In genomic region chr10:80165392-80166128, GRCm38 (mm10) we compare ENCODE assay signal across 8 mouse cellular contexts. TPM values are rescaled to one million over a fixed set of nuclear protein-coding genes. Genes with fewer than 3 reads are reported as not detected.
DNase-seq lines count a peak whose midpoint lies in the region; ATAC-seq lines count a peak whose summit lies in the region.

TSS of gene Cirbp (plus strand) at chr10:80165985.

- peak within 1 kb of the TSS; percentile 66 for H3K27ac ChIP-seq in forebrain, embryonic 14.5 days (ENCODE audit: low read depth, low read length)
- peak within 1 kb of the TSS; percentile 51 for H3K27ac ChIP-seq in macrophage
- peak within 1 kb of the TSS; percentile 83 for H3K27ac ChIP-seq in stomach, embryonic 16.5 days (ENCODE audit: low read length)

- H3K9me3 ChIP-seq in erythroblast, embryonic 14.5 days (ENCODE audit: control insufficient read depth, low read length) = peaks cover 9% of the 10 kb centered on the region
- no peaks in the 10 kb centered on the region for H3K9me3 ChIP-seq in forebrain, embryonic 14.5 days (replicated peaks; ENCODE audit: control insufficient read depth, low read length)
- H3K9me3 ChIP-seq in stomach, embryonic 16.5 days (replicated peaks; ENCODE audit: control insufficient read depth, low read length) = no peaks in the 10 kb centered on the region

- peak within 1 kb of the TSS; percentile 81 for H3K4me2 ChIP-seq in forebrain, embryonic 14.5 days (ENCODE audit: low read length)
- peak within 1 kb of the TSS; percentile 86 for H3K4me2 ChIP-seq in stomach, embryonic 16.5 days (ENCODE audit: low read depth, low read length)

- peak; percentile 76 to 77 for DNase-seq in adrenal gland, postnatal 36 days
- no peak for DNase-seq in forebrain, embryonic 14.5 days (ENCODE audit: low spot score)
- peak in 1 of 2 experiments; percentile 18 for DNase-seq in heart, postnatal 36 days
- DNase-seq in layer of hippocampus, adult 8-10 months (ENCODE audit: low spot score in 2 of 2) = peak in 1 of 2 experiments; percentile 67

- no peak for ATAC-seq in erythroblast, adult 5-6 weeks (replicated peaks; ENCODE audit: low FRiP score, poor library complexity, severe bottlenecking)
- no peak for ATAC-seq in forebrain, embryonic 14.5 days
- no peak for ATAC-seq in stomach, embryonic 16.5 days (ENCODE audit: insufficient read depth, low FRiP score)

- peak within 1 kb of the TSS; percentile 66 for H3K9ac ChIP-seq in forebrain, embryonic 14.5 days (ENCODE audit: low read length)
- peak within 1 kb of the TSS; percentile 71 for H3K9ac ChIP-seq in stomach, embryonic 16.5 days (ENCODE audit: low read length)

- peak within 1 kb of the TSS; percentile 87 for H3K4me3 ChIP-seq in erythroblast, embryonic 14.5 days (replicated peaks)
- peak within 1 kb of the TSS; percentile 36 for H3K4me3 ChIP-seq in forebrain, embryonic 14.5 days (ENCODE audit: low read depth, low read length)
- H3K4me3 ChIP-seq in macrophage (ENCODE audit: inconsistent target) = peak within 1 kb of the TSS; percentile 18; the same call in 1 of the 2 replicates
- H3K4me3 ChIP-seq in stomach, embryonic 16.5 days (replicated peaks; ENCODE audit: low read length) = peak within 1 kb of the TSS; percentile 75

- H3K4me1 ChIP-seq in erythroblast, embryonic 14.5 days (ENCODE audit: control insufficient read depth) = peaks cover 87% of the 10 kb centered on the region
- H3K4me1 ChIP-seq in forebrain, embryonic 14.5 days (ENCODE audit: control insufficient read depth, insufficient read depth, low read length) = peaks cover 38% of the 10 kb centered on the region
- peaks cover 66% of the 10 kb centered on the region for H3K4me1 ChIP-seq in stomach, embryonic 16.5 days (ENCODE audit: control insufficient read depth, insufficient read depth, low read length)

- peaks cover 13% of the 10 kb centered on the region for H3K27me3 ChIP-seq in erythroblast, embryonic 14.5 days (ENCODE audit: control insufficient read depth)
- no peaks in the 10 kb centered on the region for H3K27me3 ChIP-seq in forebrain, embryonic 14.5 days (replicated peaks; ENCODE audit: control insufficient read depth, insufficient read depth, low read length)
- no peaks in the 10 kb centered on the region for H3K27me3 ChIP-seq in stomach, embryonic 16.5 days (ENCODE audit: control insufficient read depth, insufficient read depth, low read length)

- intact Hi-C loops in heart, postnatal 36 days (cut with DNase I) = loop anchor here (1.0 to 2.0 kb wide), 3 partner anchors 17 to 49 kb away; partner anchors contain the start of gene Midn

- WGBS in forebrain, embryonic 14.5 days = 14% methylated on average over 20 of the region's 20 CpGs
- 45% methylated on average over 20 of the region's 20 CpGs for WGBS in macrophage (ENCODE audit: missing documents)
- 18% methylated on average over 20 of the region's 20 CpGs for WGBS in stomach, embryonic 16.5 days

- H3K36me3 ChIP-seq in erythroblast, embryonic 14.5 days (ENCODE audit: control insufficient read depth) = peaks cover 15% of the 10 kb centered on the region
- peaks cover 13% of the 10 kb centered on the region for H3K36me3 ChIP-seq in forebrain, embryonic 14.5 days (ENCODE audit: control insufficient read depth, insufficient read depth, low read length)
- H3K36me3 ChIP-seq in macrophage (ENCODE audit: inconsistent target) = peaks cover 8% of the 10 kb centered on the region; the same call in 1 of the 2 replicates
- H3K36me3 ChIP-seq in stomach, embryonic 16.5 days (ENCODE audit: control insufficient read depth, insufficient read depth, low read length) = 0 out of 2 replicates have a peak, but pooled peaks cover 3% of the 10 kb centered on the region

- H3K79me2 ChIP-seq in macrophage (ENCODE audit: inconsistent target) = peaks cover 22% of the 10 kb centered on the region

RNA-seq across cellular contexts. Expression of gene Cirbp, which starts in this region (rescaled TPM):
- 3.9 and 4.3 TPM in 2 replicates for polyA plus RNA-seq in erythroblast, embryonic 14.5 days (2012)
- 3.6 and 3.7 TPM in 2 replicates for total RNA-seq in erythroblast, adult 5-6 weeks (2015; ENCODE audit: low replicate concordance)
- total RNA-seq in erythroblast, adult 5-6 weeks (2017; ENCODE audit: low replicate concordance) = 14.6 and 16.3 TPM in 2 replicates
- total RNA-seq in adrenal gland, postnatal 36 days (2021) = 100 to 1,000 TPM in 1 of 2 experiments, 10 to 100 TPM in 1; 35.0 to 104 TPM
- polyA plus RNA-seq in forebrain, embryonic 14.5 days (2014; fragmentation: Nextera tagmentation; extraction: Ambion mirVana) = 239 and 266 TPM in 2 replicates
- 10 to 100 TPM; 48.2 to 67.0 TPM for total RNA-seq in heart, postnatal 36 days (2021)
- 100 to 1,000 TPM in 2 of 4 experiments, 10 to 100 TPM in 2; 75.7 to 148 (median 96.4) TPM for total RNA-seq in layer of hippocampus, adult 8-10 months (2022)
- 100 to 1,000 TPM in 11 of 26 experiments, 10 to 100 TPM in 15; 17.6 to 198 (median 86.7) TPM for total RNA-seq in macrophage (2018; cell fraction: chromatin; rRNA removed)
- total RNA-seq in macrophage (2018; cell fraction: cytosol; rRNA removed) = 10 to 100 TPM; 10.1 to 24.5 (median 16.7) TPM
- total RNA-seq in macrophage (2018; cell fraction: nucleus; rRNA removed) = 10 to 100 TPM; 11.8 to 97.1 (median 35.2) TPM
- polyA plus RNA-seq in macrophage (2018) = 17.6 to 31.0 TPM (median 19.0 TPM) in 3 replicates
- polyA plus RNA-seq in stomach, embryonic 16.5 days (2015; fragmentation: Nextera tagmentation; extraction: Ambion mirVana) = 69.8 and 80.8 TPM in 2 replicates

Comparison
In these comparisons a context has a peak if more than half of its experiments do, and no peak if none do; other contexts are left out.
1. H3K4me3 ChIP-seq: peak in every context shown above with its lines; median percentile 87 in erythroblast, embryonic 14.5 days; 75 in stomach, embryonic 16.5 days; 36 in forebrain, embryonic 14.5 days; 18 in macrophage.